Mouse (Mus musculus): ENCODE data around the gene Kcnk6. TPM values are rescaled to one million over a fixed set of nuclear protein-coding genes. Genes with fewer than 3 reads are reported as not detected.
A peak's percentile ranks its signal among the peaks of the same experiment; 100 is the strongest.

Gene Kcnk6
- total RNA-seq (2021): 1 to 10 TPM; 1.2 to 1.5 TPM
- long read RNA-seq, experiment 1: 0 reads
- long read RNA-seq, experiment 2: 0 reads

DNA sequence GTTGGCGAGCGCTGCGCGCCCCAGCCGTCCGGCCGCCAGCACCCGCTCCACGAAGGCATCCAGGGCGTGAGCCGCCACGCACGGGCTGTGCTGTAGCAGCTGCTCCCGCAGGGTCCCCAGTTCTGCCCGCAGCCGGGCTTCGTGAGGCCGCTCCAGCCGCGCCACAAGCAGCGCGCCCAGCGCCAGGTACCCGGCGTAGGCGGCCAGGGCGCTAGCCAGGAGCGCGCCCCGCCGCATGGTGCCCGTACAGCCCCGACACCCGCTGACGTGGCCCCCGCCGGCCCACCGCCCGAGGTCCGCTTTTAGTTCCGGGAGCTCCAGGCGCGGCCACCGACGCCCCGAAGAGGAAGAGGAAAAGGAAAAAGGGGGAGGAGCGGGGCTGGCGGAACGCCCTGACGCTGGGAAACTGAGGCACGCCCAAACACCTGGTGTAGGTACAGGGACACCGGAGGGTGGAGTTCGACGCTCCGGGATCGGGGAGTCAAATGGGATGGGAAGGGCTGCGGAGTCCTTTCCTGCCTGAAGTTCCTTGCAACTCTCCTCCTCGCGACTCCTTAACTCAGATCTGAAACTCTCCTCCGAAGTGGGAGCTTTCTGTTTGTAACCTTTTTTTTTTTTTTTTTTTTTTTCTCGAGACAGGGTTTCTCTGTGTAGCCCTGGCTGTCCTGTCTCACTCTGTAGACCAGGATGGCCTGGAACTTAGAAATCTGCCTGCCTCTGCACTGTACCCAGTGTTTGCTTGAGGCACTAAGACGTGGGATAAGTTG, at the start of gene Kcnk6:
TSS of gene Kcnk6 (minus strand) at position 269 of the 767 bp plus-strand sequence.
- DNase-seq: peak; percentile 43

DNA sequence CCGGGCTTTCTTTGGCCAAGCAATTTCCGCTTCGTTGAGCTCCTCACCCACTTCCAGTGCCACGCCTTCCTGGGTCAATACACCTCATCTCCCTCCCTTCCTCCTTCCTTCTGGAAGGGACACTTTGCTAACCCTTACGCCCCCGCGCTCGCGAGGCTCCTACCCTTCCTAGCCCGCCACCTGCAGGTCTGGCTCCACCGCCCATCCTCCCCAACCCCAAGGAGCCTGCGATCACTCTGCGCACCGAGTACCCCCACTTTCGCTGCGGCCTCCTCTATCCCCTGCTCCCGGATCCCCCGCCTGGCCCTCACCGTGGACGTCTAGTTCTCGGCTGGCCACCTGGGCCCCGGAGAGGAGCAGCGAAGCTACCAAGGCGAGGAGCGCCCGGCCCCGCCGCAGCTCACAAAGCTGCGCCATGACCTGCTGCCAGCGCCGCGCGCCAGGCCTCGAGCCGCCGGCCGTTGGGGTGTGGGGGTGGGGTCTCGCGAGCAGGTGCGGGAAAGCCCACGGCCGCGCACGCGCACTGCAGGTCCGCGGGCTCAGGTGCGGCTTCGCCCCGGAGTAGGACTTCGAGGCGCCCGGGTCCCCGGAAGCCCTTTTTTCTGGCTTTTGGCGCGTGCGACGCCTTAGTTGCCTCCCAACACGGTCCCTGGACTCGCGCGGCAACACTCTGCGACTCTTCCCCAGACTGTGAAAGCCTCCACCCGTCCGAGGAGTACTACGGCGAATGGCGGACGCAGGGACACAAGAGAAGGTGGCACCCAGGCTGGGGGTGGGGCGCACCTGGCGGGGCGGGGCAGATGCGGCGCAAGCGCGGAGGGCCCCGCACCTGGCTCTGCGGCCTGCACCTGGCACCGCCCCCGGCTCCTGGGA, 49.1 kb upstream of the Kcnk6 start, which contains the start of gene Spint2:
TSS of gene Spint2 (minus strand) at position 712 of the 873 bp plus-strand sequence.
- peak; percentile 24 for DNase-seq

DNA sequence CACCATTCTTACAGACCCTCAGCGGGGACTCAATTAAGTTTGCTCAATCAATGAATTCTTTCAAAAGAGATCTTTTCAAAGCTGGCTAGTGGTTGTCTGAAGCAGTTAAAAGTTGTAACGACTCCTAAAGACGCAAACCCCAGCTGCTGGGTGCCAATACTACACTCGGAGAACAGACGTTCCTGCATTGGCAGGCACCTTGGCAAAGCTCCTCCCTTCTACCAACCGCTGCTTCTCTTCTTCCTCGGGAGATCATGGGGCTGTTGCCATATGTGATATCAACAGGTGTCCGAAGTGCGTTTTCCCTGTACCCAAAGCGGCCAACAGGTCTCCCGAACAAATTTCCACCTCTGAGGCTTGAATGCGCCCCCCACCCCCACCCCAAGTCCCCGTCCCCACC, 48.5 kb upstream of the Kcnk6 start:
- DNase-seq: no peak

DNA sequence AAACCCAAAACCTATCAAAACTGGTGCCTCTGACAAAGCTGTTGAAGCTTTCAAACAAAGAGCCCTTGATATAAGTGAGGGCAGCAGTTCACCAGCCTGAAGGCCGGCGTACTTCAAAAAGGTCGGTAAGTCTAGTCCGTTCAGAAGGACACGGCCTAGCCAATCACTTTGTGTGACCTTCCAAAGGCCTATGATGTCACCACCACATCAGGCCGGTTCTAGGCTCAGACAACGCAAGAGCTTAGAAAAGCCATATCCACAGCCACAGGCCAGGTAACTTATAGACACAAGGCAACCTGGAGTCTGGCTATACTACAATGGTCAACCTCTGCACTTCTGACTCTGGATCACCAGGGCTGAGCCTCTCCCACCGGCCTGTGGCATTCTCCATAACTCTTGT, 47.6 kb upstream of the Kcnk6 start:
- DNase-seq: no peak

DNA sequence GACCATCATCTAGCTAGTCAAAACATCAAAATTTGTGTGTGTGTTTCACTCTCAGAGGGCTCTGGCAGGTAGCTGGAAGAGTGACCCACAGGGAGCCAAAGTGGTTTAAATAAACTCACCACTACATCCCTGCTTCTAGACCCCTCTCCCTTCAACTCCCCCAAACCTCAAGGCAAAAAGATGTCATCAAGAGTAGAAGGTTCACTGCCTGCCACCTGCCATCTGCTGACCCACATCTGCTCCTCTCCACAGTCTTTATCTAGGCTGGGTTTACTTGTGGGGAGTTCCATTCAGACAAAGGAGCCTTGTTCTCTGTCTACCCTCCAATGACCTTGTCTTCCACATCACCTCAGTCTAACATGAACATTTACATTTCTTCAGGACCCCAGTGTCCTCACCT, 46.9 kb upstream of the Kcnk6 start:
- DNase-seq: no peak

DNA sequence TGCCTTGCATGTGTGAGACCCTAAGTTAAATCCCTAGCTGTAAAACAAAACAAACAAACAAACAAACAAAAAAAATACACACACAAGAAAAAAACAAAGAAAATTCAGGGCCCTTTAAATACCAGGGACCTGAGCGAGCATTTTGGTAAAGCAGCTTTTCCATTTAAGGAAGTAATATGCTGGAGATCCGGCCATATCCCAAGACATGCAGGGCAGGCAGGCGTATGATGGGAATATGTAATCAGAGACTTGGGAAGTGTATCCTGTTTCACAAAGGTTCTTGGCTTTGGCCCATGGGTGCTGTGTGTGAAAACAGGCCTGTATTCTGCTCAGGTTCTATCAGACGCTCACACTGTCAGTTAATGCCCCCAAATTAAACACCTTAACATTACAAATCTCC, 45.2 kb upstream of the Kcnk6 start:
- DNase-seq: no peak

DNA sequence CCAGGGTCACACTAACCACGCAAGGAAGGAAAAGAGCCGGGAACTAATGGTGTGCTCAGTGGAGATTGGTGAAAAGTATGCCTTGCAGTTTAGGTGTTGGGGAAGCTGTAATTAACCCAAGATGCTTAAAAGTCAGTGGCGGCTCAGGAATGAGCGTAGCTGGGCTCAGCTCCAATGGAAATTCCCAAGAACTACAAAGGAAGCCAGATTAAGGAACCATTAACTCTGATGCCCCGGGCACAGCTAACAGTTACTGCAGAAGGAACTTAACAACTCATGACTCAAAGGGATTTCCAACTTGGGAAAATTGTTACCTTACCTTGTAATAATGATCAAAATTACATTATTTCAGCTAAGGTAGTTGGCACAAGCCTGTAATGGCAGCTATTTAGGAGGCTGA, 44.4 kb upstream of the Kcnk6 start:
- DNase-seq: no peak

DNA sequence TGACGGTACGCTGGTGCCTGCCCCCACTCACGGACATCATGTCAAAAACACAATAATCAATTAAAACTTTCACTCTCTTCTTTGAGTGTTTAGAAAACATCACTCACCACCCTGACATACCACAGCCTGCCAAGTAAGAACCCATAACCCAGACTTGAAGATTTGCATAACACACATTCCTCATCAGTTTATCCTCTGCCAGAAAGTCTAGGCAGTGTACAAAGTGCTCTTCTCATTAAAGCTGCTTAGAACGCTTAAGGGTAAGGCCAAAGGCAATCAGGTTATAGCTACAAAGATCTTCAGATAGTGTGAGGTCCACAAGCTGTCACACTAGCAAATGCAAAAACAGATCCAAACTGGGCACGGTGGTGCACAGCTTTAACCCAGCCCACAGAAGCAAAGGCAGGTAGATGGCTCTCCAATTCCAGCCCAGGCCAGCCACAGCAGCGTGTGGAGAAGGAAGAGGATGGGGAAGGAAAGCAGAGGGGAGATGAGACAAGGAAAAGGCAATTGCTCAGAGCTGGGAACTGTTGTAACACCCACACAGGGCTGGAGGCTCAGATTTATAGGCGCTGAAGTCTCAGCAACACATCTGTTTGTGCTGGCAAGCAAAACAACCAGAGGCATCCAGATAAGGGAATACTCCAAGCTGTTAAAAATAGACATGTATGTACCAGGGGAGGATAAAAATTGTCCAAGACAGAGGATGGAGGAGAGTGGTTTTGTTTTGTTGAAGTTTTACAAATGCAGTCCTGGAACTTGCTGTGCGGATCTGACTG, 39.6 kb upstream of the Kcnk6 start:
- DNase-seq: no peak

DNA sequence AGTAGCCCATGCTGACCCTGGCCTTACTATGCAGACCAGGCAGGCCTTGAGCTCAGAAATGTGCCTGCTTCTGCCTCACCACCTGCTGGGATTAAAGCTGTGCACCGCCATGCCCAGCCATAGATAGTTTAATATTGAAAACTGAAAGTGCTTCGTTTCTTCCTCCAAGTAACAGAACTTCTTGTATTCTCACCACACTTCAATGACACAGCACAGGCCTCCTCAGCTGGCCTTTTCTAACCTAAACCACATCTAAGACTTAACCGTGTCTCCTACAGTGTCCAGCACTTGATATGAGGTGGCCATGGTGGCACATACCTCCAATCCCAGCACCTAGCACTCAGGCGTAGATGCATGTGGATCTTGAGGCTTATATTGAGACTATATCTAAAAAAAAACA, 38.1 kb upstream of the Kcnk6 start:
- no peak for DNase-seq

DNA sequence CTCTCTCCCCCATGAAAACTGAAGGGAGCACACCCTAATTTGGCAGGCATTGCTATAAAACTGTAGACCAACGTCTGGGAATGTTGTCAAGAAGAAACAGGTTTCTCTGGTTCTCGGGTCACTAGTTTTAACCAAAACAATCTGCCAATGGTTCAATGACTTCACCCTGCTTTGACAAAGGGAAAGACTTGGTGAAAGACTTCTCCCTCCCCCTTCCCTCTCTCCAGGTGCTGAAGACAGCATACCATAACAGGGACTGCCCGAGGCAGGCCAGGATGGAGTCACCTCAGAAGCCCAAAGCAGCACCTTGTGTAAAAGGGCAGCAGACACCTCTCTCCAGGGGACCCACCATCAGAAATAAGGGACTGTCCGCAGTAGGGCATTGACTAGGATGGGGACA, 34.6 kb upstream of the Kcnk6 start:
- no peak for DNase-seq

DNA sequence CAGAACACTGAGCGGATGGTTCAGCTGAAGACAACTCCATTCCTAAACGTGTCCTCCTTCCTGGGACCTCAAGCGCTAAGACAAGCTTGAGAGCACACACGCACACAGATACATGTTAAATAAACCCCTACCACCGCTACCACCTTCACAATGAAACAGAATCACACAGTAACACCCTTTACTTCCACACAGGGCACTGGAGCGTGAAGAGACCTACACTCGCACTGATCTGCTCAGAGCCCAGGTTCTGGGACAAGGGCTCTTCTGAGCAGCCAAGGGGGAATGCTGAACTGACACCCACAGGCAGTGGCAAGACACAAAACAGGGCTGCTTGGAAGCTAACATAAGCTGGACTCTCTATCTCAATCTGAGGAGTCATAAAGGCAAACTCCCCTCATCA, 33.3 kb upstream of the Kcnk6 start:
- no peak for DNase-seq

DNA sequence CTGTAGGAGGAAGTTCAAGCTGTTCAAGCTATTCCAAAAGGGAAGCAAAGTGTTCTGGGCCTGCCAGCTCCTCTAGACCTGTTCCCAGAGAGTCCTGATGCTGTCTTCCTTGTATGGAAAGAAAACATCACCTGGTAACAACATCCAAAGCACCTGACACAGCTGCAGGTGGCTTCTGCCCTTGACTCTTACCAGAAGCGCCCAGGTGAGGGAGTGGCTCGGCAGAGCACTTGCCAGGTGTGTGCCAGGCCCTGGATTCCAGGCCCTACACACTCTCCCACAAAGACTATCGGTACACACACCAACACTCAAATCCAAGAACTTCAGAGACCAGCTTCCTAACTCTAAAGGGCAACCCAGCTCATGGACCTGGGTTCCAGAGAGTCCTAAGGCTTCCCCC, 31.5 kb upstream of the Kcnk6 start:
- DNase-seq: no peak

DNA sequence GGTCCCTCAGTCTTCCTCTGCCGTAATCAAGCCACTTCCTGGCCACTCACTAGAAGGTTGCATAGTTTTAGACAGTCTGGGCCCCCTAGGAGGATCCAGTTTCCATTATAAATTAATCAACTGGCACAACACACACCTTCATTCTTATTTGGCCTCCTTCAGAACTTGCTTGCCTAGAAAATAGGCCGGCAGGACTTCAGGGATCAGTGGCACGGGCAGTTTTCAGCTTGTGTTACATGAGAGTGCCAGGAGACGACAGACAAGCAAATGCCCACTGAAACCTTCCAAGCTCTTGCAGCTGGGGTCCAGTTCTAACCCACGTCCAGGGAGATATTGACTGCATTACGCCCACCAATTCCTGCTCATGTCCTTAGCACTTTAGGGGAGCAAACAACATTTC, 29.8 kb upstream of the Kcnk6 start:
- no peak for DNase-seq

DNA sequence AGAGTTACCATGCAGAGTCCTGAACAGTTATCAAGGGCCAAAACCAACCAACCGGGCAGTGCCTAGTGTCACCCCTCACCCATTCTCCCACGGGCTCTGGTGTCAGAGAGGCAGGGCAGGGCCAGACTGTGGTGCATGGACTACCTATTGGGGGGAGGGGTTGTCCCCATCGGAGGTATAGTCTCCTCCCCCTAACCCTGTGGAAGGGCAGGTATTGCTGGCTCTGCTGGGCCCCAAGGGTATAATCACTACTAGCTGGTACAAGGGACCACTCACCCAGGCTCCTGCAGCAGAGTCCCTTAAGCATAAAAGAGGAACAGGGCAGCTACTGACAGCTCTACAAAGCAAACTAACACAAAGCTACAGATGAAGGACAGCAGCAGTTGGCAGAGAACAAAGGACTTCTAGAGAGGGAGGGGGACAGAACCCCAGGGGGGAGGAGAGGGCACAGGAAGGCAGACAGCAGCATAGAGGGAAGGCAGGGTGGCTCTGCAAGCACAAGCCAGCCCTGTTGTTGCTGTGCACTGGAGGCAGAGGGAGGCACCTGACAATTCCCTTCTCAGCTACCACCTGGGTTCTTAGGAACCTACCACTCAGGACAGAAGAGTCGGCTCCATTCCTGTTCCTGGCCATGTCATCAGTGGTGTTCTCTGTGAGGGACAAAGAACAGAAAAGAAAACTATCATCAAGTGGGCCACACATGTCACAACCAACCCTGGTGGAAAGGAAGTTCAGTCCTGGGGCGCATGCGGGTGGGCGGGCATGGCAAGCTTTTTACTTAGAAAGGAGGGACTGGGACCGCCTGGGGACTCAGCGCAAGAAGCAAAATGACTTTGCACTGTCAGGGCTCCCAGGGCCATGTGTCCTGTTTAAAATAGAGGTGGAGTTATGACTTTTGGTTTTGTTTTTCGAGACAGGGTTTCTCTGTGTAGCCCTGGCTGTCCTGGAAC, 27.7 kb upstream of the Kcnk6 start:
- DNase-seq: no peak

DNA sequence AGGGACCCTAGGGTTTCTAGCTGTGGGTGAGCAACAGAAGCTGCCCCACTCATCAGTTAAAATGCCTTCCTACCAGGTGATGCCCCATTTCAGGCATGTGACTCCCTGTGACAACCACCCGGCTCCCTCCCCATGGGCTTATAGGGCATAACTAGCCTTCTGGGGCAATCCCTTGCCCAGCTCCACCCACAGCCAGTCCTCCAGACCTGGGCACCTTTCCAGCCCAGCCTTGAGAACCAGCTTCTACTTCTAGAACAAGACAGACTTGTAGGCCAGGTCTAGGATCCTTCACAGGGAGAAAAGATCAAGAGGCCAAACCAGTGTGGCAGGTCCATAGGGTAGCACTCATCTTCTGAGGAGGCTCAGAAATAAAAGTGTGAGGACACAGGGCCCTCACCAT, 25.1 kb upstream of the Kcnk6 start:
- no peak for DNase-seq

DNA sequence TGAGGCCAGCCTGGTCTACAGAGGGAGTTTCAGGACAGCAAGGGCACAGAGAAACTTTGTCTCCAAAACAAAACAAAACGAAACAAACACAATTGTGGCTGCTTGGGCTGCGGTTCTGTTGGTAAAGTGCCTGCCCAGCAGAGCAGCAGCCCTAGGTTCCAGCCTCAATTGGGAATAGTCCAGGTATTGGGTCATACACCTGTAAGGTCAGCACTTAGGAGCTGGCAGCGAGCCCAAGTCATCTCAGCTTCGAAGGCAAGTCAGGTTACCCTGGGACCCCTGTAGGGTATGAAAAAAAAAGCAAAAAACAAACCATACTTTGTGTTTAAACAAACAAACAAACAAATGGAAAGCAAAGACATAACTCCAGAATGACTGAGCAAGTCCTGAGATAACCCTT, 23.6 kb upstream of the Kcnk6 start:
- no peak for DNase-seq

DNA sequence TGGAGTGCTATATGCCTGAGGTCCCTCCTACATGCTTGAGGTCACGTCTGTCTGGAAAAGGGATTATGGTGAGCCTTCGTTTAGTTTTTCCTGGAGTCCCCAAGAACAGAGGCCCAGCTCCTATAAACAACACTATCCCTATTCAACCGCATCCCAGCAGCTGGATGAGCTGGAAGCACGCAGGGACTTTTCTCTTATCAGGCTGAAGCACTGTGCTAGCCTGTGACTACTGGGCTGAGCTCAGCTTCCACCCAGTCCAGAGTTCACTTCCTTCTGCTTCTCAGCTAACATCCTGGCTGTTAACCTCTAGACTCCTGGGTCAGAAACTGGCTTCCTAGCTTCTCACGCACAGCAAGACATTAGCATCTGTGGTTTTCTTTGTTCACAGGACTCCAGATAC, 21.5 kb upstream of the Kcnk6 start:
- no peak for DNase-seq

DNA sequence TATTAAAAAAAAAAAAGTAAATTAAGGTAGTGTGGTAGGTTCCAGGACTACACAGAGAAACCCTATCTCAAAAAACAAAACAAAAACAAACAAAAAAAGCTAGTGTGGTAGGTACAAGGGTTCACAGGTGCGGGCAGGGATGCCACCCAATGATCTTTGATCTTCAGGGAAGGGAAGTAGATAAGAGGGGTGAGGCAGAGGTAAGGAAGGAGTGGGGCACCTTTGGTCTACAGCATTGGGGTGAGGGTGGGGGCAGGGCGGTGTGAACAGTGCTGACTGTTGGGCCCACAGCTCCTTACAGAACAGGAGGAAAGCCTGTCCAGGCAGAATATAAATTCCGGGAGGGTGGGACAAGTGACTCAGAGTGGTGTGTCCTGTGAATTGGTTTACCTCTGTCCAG, 18.9 kb upstream of the Kcnk6 start:
- DNase-seq: no peak

DNA sequence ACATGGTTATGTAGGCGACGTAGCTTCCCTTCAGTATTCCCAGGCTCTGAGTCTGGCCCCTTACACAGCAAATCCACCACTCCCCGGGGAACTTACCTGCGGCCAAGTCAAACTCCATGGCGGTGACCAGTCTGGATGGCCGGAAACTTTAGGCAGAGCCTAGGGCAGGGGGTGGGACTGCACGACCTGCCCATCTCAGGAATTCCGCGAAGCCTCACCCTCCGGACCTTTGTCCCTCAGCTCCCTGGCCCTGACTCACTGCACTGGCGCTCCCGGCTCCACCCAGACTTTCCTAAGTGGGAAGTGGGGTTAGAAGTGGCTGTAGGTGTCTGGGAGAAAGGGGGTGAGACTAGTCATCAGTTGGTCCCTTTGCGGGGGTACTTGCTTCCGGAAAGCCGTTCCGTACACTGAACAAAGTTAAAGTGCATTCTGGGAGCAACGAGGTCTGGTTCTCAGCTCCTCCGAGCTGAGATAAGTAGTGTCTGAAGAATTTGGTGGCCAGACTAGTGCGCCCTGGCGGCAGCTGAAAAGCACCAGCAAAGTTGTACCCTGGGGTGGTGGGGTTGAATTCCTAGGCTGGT, 16.0 kb upstream of the Kcnk6 start, which contains the start of gene 2200002D01Rik:
TSS of gene 2200002D01Rik (minus strand) at position 206 of the 581 bp plus-strand sequence.
- no peak for DNase-seq

DNA sequence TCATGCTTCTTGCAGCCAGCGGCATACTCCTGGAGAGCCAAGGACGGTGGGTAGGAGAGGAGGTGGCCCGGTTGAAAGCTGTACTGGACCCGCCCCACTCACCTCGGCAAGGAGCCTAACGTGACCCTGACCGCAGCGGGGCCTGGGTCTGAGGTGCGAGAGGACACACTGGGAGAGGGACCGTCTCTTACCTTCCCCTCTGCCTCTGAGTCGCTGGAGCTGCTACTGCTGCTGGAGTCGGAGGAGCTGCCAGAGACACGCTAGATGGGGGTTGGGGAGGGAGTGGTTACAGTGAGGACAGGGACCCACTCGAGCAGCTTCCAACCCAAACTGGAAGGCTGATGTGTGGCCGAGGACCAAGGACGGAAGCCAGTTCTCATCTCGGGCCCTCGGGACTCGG, 15.4 kb upstream of the Kcnk6 start:
- DNase-seq: no peak

DNA sequence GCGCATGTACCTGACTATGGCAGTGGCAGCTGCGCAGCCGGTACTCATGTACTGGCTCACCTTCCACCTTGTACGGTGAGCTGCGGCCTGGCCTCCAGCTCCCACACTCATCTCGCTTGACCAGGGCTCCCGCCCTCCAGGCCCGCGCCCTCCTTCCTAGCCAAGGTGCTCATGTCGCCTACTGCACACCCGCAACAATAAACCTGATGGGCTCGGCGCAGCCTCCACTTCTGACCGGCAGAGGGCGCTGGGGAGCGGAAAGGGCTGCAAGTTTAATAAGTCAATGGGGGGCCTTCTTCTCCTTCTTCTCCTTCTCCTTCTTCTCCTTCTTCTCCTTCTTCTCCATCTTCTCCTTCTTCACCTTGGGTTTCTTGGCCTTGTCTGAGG, 15.0 kb upstream of the Kcnk6 start:
- DNase-seq: peak; percentile 62
